Mouse (Mus musculus): Measurements from ENCODE around the gene Irf1.

The Irf1 gene

DNA sequence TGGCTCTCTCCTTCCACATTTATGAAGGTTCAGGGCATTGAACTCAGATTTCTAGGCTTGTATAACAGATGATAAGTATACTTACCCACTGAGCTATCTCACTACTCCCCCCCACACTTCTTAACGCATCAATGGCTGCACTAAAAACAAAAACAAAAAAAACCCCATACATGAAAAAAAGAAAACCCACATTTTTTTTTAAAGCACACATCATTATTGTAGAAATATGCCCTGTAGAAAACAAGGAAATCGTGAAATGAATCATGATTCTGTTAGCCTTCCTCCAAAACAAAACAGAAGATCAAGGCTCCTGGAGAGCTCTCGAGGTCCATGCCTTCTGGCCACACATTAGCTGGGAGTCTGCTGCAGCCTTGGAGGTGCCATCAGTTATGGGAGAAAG, 41.5 kb downstream of the Irf1 start:
- DNase-seq (ENCODE audit: low spot score): no peak

DNA sequence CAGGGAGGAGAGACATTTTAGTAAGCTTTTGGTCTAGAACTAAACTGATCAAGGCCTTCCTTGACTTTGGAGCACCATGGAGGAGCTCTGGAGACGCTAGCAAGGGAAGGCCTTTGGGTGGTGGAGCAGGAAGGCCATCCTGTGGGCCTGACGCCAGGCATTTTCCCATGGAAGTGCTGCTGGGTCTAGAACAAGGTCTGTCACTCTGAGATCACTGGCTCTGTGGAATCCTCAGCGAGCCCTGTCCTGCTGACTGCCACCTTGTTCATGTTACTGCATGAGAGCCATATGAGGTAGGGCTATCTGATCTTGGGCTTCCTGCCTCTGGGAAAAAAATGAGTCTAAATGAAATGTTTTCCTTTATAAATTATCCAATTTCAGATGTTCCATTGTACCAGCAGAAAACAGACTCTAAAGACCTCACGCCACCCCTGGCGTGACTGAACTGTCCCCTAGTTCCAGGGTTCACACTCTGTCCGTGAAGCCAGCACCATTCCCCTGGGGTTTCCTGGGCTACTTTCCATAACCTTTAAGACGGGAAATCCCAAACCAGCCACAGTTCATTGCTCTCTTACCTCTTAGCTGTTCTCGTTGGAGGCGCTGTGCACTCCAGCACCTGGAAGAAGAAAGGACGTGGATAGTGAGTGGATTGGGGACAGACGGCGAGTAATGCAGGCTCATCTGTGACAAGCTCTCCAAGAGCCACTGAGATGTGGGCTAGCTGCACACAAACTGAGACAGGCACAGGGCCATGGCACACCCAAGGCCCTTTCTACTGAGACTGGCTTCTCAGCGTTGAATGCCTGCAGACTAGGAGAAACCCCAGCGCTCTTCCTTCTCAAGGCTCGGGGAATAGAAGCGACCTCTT, 43.4 kb downstream of the Irf1 start:
- no peak for DNase-seq (ENCODE audit: low spot score)

DNA sequence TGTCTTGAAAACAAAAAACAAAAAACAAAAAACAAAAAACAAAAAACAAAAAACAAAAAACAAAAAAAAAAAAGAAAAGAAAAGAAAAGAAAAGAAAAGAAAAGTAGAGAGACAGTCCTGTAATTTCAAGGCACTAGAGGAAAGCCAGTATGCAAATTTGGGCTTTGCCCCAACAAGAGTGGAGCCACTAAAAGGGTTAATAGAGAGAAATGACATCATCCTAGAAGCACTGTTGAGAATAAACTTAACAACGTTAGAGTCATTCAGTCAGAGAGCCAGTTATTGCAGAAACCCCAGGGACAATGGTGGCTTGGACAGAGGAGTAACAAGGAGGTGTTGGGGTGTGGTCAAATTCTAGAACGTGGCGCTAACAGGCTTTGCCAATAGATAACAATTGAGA, 45.0 kb downstream of the Irf1 start:
- DNase-seq (ENCODE audit: low spot score): no peak

DNA sequence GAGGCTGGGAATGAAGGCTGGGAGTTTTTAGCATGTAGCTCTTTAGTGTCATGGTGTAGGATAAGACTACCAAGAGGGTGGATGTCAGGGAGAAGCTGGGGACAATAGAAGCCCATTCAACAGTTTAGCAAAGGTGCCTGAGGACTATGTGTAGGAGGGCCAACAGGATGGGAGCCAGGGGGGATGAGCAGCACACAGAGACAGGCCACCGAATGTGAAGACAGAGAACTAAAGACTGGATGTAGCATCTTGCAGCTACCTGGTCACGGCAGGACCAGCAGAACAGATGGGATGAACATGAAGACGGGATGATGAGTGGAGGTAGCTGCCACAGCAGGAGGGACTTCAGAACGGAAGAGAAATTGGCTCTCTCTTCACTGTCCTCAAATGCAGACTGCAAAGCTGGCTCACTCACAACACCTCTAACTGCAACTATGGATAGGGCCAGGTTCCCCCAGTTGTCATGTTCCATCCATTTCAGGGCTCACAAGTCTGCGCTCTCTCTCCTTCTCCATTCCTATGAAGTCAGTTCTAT, 47.1 kb downstream of the Irf1 start:
- no peak for DNase-seq (ENCODE audit: low spot score)

DNA sequence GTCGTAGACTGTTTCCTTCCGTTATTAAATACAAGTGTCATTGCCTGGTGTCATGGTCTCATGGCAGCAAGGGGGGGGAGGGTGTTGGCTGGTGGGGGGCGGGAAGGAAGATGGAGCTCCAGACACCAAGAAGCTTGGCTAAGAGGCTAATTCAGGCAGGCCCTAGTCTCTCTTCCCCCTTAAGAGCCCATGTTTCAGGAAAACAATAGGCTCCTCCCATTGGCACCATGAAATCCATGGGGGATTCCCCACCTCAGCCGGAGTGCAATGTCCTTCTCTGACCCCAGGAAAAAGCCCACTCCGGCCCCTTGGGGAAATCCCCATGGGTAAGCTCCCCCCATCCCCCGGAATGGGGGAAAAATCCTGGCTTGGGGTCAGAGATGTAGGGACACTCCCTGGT, 49.0 kb downstream of the Irf1 start:
- no peak for DNase-seq (ENCODE audit: low spot score)

DNA sequence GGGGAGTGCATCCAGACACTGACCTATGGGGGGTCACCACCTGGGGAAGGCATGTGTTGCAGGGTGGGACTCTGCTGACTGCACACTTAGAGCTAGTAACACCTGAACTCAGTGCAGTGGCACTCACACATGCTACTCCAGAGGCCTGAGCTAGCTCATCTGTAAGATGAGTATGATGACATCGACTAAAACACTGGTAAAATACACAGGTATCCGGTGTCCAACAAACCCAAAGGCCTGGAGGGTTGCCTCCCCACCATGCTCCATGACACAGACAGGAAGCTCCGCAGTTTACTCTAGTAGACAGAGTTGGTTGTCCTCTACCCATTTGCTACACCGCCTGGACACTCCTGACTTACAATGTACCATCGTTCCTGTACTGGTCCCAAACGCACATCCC, 49.7 kb downstream of the Irf1 start:
- no peak for DNase-seq (ENCODE audit: low spot score)

DNA sequence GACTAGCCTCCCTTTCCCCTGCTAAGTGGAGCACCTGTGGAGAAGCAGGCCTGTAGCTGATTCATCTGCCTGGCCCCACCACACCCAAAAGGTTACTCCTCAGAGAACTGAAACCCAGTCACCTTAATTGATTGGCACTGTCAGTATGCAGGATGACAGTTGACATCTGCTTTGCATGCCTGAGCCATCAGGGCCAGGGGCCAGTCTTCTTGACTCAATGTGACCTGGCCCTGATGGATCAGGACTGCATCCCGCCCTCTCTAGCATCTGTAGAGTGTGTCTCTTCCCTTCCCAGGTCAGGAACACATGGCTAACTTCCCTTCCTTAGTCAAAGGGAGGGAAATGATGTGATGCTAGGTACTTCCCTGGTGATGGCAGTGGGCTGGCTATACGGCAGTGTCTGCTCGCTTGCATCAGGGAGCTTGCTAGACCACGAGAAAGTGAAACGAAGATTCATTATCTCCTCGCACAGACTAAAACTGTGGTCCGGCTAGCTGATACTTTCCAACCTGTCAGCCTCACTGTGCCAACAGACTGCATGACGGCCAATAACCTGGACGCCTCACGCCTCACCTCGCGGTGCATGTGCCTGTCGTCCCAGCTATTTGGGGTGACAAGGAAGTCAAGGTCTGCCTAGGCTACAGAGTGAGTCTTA, 50.8 kb downstream of the Irf1 start:
- DNase-seq (ENCODE audit: low spot score): no peak

DNA sequence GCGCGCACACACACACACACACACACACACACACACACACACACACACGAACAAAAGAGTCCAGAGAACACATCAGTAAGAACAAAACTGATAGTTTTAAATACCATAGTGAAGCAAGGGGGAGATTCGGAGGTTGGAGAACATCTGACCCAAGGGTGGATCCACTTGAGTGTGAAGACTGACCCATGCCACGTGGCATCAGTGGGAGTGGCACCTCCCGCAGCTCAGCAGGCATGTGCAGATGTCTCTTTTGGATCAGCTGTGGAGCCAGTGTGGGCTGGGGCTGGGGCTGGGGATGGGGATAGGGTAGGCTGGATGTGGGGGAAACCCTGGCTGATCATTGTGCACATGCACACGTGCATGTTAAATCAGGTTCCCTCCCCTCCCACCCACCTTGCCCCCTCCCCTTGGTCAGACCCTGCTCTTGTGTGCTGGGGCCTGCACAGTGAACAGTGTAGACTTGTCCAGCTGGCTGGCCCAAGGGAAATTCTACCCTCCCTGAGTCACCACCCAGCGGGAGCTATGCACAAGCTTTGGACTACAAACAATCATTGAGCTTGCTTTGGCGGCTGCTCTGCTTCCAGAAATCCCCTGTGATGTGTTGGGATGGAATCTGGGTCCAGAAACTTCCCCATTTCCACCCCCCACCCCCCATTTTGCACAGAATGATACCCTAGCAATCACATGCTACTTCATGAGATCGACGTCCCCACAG, 51.6 kb downstream of the Irf1 start:
- DNase-seq (ENCODE audit: low spot score): no peak

DNA sequence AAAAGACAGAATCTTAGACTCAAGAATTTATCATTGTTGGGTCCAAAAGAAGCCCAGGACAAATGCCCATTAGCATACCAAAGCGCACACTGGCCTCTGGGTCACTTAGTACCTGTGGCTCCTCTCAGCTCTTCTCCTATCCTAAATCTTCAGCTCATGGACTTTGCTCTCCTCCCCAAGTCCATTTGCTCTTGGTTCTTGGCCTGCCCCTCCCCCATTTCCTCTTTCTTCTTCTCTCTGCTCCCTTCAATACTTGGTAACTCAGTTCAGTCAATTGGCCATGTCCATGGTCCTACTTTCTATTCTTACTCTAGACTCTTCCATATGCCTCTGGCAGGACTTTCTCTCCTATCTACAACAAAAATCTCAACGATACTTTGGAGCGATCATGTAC, 52.1 kb downstream of the Irf1 start:
- no peak for DNase-seq (ENCODE audit: low spot score)

DNA sequence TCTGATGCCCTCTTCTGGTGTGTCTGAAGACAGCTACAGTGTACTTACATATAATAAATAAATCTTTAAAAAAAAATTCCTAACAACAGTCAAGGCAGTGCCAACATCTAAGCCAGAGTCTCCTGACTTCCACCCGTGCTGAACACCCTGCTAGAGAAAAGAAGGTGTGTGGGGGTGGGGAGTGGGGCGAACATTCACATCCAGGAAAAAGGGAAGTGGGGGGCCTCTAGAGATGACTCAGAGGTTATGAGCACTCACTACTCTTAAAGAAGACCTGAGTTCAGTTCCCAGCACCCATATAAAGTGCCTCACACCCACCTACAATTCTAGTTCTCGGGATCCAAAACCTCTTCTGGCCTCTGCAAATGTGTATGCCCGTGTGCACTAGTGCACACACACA, 55.6 kb downstream of the Irf1 start:
- DNase-seq (ENCODE audit: low spot score): no peak

Measured in left cerebral cortex, adult 11 months (tissue).